Mouse (Mus musculus): ENCODE results near the gene Noxo1.

DNA sequence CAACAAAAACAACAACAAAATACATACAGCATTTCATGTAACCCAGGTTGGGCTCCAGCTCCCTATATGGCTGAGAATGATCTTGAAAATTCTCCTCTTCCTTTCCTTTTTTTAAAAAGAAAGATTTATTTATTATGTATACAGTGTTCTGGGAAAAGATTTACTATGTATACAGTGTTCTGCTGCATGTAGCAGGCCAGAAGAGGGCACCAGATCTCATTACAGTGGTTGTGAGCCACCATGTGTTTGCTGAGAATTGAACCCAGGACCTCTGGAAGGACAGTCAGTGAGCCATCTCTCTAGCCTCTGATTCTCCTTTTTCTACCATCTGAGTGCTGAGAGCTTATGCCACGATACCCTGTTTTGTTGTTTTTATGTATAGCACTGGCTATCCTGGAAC lies 38.5 kb downstream of the Noxo1 start:
- TF ChIP-seq CTCF (IDR thresholded peaks at IDR 0.05; ENCODE audit: low read depth) = peak; percentile 32; the same call in 1 of the 2 replicates
- no peak for TF ChIP-seq EP300 (IDR thresholded peaks at IDR 0.05; ENCODE audit: low read depth)
